Mouse (Mus musculus) bone marrow macrophage, adult 2 months (primary cell): Measurements from ENCODE around the gene Ogfr.

Experiments used
- CTCF ChIP-seq: IDR thresholded peaks from 2 replicates; pipeline ENCODE4 v1.5.1; 2012; ENCODE audit warnings: low read depth, mild to moderate bottlenecking, low read length, moderate library complexity
- POLR2A ChIP-seq: IDR thresholded peaks from 2 replicates; pipeline ENCODE4 v1.6.1; 2012; ENCODE audit warnings: mild to moderate bottlenecking, low read depth, low read length, borderline replicate concordance

GRCm38 (mm10) chr2:180569028-180569643 is 19.9 kb upstream of the Ogfr start:
- TF ChIP-seq CTCF, result no peak
- TF ChIP-seq POLR2A, result no peak
